Mouse (Mus musculus) liver, adult 2 months (tissue): Measurements from ENCODE around the gene Ubiad1.

Source experiments
- CTCF ChIP-seq: fragments of 200-500 bp; IDR thresholded peaks from 2 replicates; pipeline ENCODE4 v1.5.1; 2011; ENCODE audit warnings: low read depth, low read length, control low read depth
- POLR2A ChIP-seq: fragments of 200-500 bp; IDR thresholded peaks from 2 replicates; pipeline ENCODE4 v1.6.1; 2011; ENCODE audit warnings: low read length, control low read depth; ENCODE audit not compliant: insufficient read depth; ENCODE audit errors: extremely low read depth

DNA sequence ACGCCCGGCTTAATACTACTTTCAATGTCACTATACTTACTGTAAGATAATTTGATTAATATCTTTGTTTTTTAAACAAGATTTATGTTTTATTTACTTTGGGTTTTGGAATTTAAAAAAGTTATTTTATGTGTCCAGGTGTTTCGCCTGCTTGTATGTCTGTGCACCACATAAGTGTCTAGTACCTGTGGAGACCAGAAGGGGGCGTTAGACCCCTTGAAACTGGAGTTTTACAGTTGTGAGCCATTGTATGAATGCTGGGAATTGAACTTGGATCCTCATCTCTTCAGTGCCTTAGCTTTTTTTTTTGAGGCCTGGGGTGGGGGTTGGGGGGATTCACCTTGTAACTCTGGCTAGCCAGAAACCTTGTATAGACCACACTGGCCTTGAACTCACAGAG is 17.2 kb upstream of the Ubiad1 start:
- no peak for TF ChIP-seq CTCF
- TF ChIP-seq POLR2A, result no peak
